Mouse (Mus musculus): Measurements from ENCODE around the gene Brca2.

DNA sequence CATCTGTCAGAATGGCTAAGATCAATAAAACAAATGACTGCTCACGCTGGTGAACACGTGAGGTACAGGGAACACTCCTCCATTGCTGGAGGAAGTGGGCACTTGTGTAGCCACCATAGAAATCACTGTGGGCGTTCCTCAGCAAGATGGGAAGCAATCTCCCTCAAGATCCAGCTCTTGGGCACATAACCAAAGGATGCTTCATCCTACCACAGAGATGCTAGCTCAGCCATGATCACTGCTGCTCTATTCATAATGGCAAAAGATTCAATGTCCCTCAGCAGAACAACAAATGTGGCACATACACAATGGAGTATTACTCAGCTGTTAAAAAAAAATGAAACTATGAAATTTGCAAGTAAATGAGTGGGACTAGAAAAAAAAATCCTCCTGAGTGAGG, 94.3 kb downstream of the Brca2 start:
- no peak for TF ChIP-seq CTCF (IDR thresholded peaks at IDR 0.05)
- TF ChIP-seq EP300 (IDR thresholded peaks at IDR 0.05) = no peak

All from lung, postnatal 0 days (tissue).